Comparison of ENCODE assay signal across 23 mouse cellular contexts in the genomic region with DNA sequence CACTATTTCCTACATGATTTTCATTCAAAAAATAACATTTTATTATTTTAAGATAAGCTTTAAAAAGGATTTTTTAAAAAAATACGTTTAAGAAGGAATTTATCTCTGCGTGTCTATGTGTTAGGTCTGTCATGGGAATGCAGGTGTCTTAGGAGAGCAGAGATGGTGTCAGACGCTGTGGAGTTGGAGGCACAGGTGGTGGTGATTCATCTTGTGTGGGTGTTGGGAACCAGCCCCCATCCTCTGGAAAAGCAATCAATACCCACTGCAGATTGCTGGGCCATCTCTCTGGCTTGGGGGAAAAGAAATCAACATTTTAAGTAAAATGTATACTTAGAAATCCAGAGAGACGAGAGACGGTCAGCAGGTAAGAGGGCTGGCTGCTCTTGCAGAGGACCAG.
A peak's percentile ranks its signal among the peaks of the same experiment; 100 is the strongest.
DNase-seq lines count a peak whose midpoint lies in the region; ATAC-seq and TF ChIP-seq lines count a peak whose summit lies in the region.
"Had no signal": no experiment of that assay in that cellular context is flagged by ENCODE, and none has a peak within 500 bp of the region (broad histone marks: within the 10 kb centered on the region; RNA-seq: fewer than 3 reads in every experiment).

No protein-coding gene starts in this region.

- no peak overlapping the region for H3ac ChIP-seq in myocyte (ENCODE audit: control insufficient read depth, insufficient read length)

- H3K36me3 ChIP-seq in myocyte (ENCODE audit: control insufficient read depth, insufficient read depth) = no peaks in the 10 kb centered on the region
- H3K36me3 ChIP-seq: embryonic facial prominence, embryonic 15.5 days; forebrain, embryonic 10.5 days; heart, embryonic 15.5 days; hindbrain, embryonic 10.5 days had no signal

- no peak overlapping the region for H3K4me3 ChIP-seq in myocyte
- H3K4me3 ChIP-seq: embryonic facial prominence, embryonic 15.5 days; erythroblast, embryonic 14.5 days; forebrain, embryonic 10.5 days; heart, adult 2 months; heart, embryonic 15.5 days; hindbrain, embryonic 10.5 days had no signal

- ATAC-seq in inflammation-experienced regulatory T-cells, adult 6 months = no peak
- ATAC-seq: forebrain, embryonic 14.5 days had no signal

- peak; percentile 30 to 66 for DNase-seq in layer of hippocampus, adult 18-20 months (ENCODE audit: low spot score in 2 of 2)
- DNase-seq in layer of hippocampus, postnatal 14 days (ENCODE audit: low spot score in 2 of 2) = no peak
- peak; percentile 68 for DNase-seq in right cerebral cortex, adult 18-20 months
- no peak for DNase-seq in right cerebral cortex, postnatal 10 days (ENCODE audit: low spot score in 2 of 2)
- DNase-seq: adrenal gland, adult 8-10 months; adrenal gland, postnatal 36 days; cerebellum, adult 11 months; cerebellum, adult 8-10 months; cerebellum, postnatal 14 days; embryo, embryonic 11 days; gastrocnemius, postnatal 10 days; heart, adult 2 months; heart, postnatal 14 days had no signal

- H3K4me2 ChIP-seq in myocyte (ENCODE audit: low read depth) = no peak overlapping the region
- H3K4me2 ChIP-seq: embryonic facial prominence, embryonic 15.5 days; heart, embryonic 11.5 days; heart, embryonic 15.5 days; hindbrain, embryonic 14.5 days had no signal

- no peaks in the 10 kb centered on the region for H3K79me2 ChIP-seq in myocyte (ENCODE audit: control insufficient read depth, insufficient read depth)

- H3K27me3 ChIP-seq in myocyte (ENCODE audit: control insufficient read depth, insufficient read depth, insufficient read length) = no peaks in the 10 kb centered on the region
- H3K27me3 ChIP-seq: embryonic facial prominence, embryonic 15.5 days; heart, embryonic 15.5 days had no signal

- no peak for TF ChIP-seq POLR2A in myocyte (IDR thresholded peaks at IDR 0.05; ENCODE audit: insufficient read length, low read depth)

TF ChIP-seq in myocyte, 11 proteins besides CTCF, POLR2A, EP300 and RAD21:
- TF ChIP-seq E2F4 (IDR thresholded peaks at IDR 0.05; ENCODE audit: insufficient read depth) (no peak), POLR2AphosphoS2 (IDR thresholded peaks at IDR 0.05; ENCODE audit: insufficient read length, low read depth) (no peak), CEBPB (IDR thresholded peaks at IDR 0.05; ENCODE audit: insufficient read depth, poor library complexity, severe bottlenecking) (no peak), MYOD1 (IDR thresholded peaks at IDR 0.05; ENCODE audit: control insufficient read depth in 1 of 3, insufficient read length in 2 of 3, low read depth in 2 of 3) (peak in 2 of 3 experiments; percentile 55), MAX (IDR thresholded peaks at IDR 0.05; ENCODE audit: low read depth) (no peak), SRF (IDR thresholded peaks at IDR 0.05; ENCODE audit: control insufficient read depth, insufficient read length, low read depth) (no peak), TCF3 (IDR thresholded peaks at IDR 0.05; ENCODE audit: insufficient read length, low read depth) (no peak), MYOG (IDR thresholded peaks at IDR 0.05; ENCODE audit: control insufficient read depth in 1 of 3, insufficient read depth in 1 of 3, insufficient read length in 2 of 3, low read depth in 2 of 3) (no peak)

Comparison
In these comparisons a context has a peak if more than half of its experiments do, and no peak if none do; other contexts are left out.
1. DNase-seq: peak in layer of hippocampus, adult 18-20 months (2 of 2) and right cerebral cortex, adult 18-20 months (single experiment); none in layer of hippocampus, postnatal 14 days (0 of 2) and right cerebral cortex, postnatal 10 days (0 of 2).